Mouse (Mus musculus): Measurements from ENCODE around the gene Naa16.

Naa16 gene

GRCm38 (mm10) chr14:79330944-79331561 is 59.5 kb downstream of the Naa16 start:
- DNase-seq (ENCODE audit: low spot score in 2 of 2), result peak in 1 of 2 experiments; percentile 48

GRCm38 (mm10) chr14:79327033-79327432 is 63.5 kb downstream of the Naa16 start:
- DNase-seq (ENCODE audit: low spot score in 2 of 2), result peak in 1 of 2 experiments; percentile 50

GRCm38 (mm10) chr14:79324112-79324840 is 66.3 kb downstream of the Naa16 start:
- DNase-seq (ENCODE audit: low spot score in 2 of 2), result no peak

- DNase-seq (ENCODE audit: low spot score in 2 of 2), result no peak
These were observed 68.7 kb downstream of the Naa16 start for GRCm38 (mm10) chr14:79321881-79322280.

GRCm38 (mm10) chr14:79321152-79321551 is 69.4 kb downstream of the Naa16 start:
- DNase-seq (ENCODE audit: low spot score in 2 of 2), result peak; percentile 58 to 74

GRCm38 (mm10) chr14:79317602-79318001 is 73.0 kb downstream of the Naa16 start:
- DNase-seq (ENCODE audit: low spot score in 2 of 2), result no peak

GRCm38 (mm10) chr14:79315877-79316276 is 74.7 kb downstream of the Naa16 start:
- peak; percentile 59 to 61 for DNase-seq (ENCODE audit: low spot score in 2 of 2)

- DNase-seq (ENCODE audit: low spot score in 2 of 2), result peak in 1 of 2 experiments; percentile 21
These were observed 76.2 kb downstream of the Naa16 start for GRCm38 (mm10) chr14:79314245-79315010.

- no peak for DNase-seq (ENCODE audit: low spot score in 2 of 2)
These were observed 77.0 kb downstream of the Naa16 start for GRCm38 (mm10) chr14:79313439-79314175.

GRCm38 (mm10) chr14:79312719-79313118 is 77.9 kb downstream of the Naa16 start:
- DNase-seq (ENCODE audit: low spot score in 2 of 2), result no peak

GRCm38 (mm10) chr14:79311918-79312454 is 78.6 kb downstream of the Naa16 start:
- DNase-seq (ENCODE audit: low spot score in 2 of 2), result no peak

- no peak for DNase-seq (ENCODE audit: low spot score in 2 of 2)
These were observed 81.5 kb downstream of the Naa16 start for GRCm38 (mm10) chr14:79309115-79309514.

GRCm38 (mm10) chr14:79308364-79308763 is 82.2 kb downstream of the Naa16 start:
- no peak for DNase-seq (ENCODE audit: low spot score in 2 of 2)

GRCm38 (mm10) chr14:79307908-79308307 is 82.7 kb downstream of the Naa16 start:
- no peak for DNase-seq (ENCODE audit: low spot score in 2 of 2)

GRCm38 (mm10) chr14:79307138-79307537 is 83.4 kb downstream of the Naa16 start:
- no peak for DNase-seq (ENCODE audit: low spot score in 2 of 2)

GRCm38 (mm10) chr14:79304873-79305464 is 85.6 kb downstream of the Naa16 start:
- DNase-seq (ENCODE audit: low spot score in 2 of 2), result no peak

GRCm38 (mm10) chr14:79303150-79303549 is 87.4 kb downstream of the Naa16 start:
- no peak for DNase-seq (ENCODE audit: low spot score in 2 of 2)

- peak; percentile 99 for DNase-seq (ENCODE audit: low spot score in 2 of 2)
These were observed 89.1 kb downstream of the Naa16 start, which contains the start of gene Rgcc for GRCm38 (mm10) chr14:79301466-79301875. Gene Rgcc (minus strand): TSS chr14:79301645.

- peak in 1 of 2 experiments; percentile 57 for DNase-seq (ENCODE audit: low spot score in 2 of 2)
These were observed 89.8 kb downstream of the Naa16 start for GRCm38 (mm10) chr14:79300641-79301350.

- DNase-seq (ENCODE audit: low spot score in 2 of 2), result no peak
These were observed 90.8 kb downstream of the Naa16 start for GRCm38 (mm10) chr14:79299796-79300195.
